Mouse (Mus musculus): ENCODE measurements around the gene Cox7b2. TPM values are rescaled to one million over a fixed set of nuclear protein-coding genes. Genes with fewer than 3 reads are reported as not detected.

The Cox7b2 gene
- not detected in 2 replicates for polyA plus RNA-seq (2015; fragmentation: Nextera tagmentation; extraction: Ambion mirVana)

DNA sequence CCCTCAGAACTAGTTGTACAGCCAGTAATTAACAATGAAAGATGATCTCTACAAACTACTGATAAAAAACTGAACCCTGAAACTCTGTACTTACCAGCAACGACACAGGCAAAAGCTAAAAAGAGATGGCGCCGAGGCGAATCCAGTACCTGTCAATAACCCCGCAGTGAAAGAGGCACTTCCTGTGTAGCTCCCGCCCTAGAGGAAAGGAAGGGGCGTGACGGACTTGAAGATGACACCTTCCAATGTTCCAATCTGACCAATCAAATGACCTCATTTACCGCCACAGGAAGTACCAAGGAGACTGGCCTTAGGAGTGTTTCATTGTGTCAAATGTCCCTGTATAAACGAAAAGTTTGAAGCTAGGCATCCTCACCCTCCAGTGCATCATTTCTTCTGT is at the start of gene Cox7b2:
Gene Cox7b2 (minus strand): TSS at position 127 of the 400 bp plus-strand sequence.

Other genes with a start within 250 kb of the Cox7b2 start
- gene Gabrb1, start 109.9 kb upstream of the Cox7b2 start, polyA plus RNA-seq (2015; fragmentation: Nextera tagmentation; extraction: Ambion mirVana): 0.01 and 0.03 TPM in 2 replicates
- 0.71 and 0.91 TPM in 2 replicates for gene Gabra4, start 110.1 kb upstream of the Cox7b2 start, polyA plus RNA-seq (2015; fragmentation: Nextera tagmentation; extraction: Ambion mirVana)

All from skeletal muscle tissue, postnatal 0 days (tissue).